Mouse (Mus musculus) E14TG2a.4 (cell line): ENCODE data around the gene Cdh12.

Source experiments
- H3K27me3 ChIP-seq: 2 replicates; pipeline ENCODE4 v1.6.1; 2014; ENCODE audit warnings: low read length, control low read depth; ENCODE audit not compliant: insufficient read depth
- H3K36me3 ChIP-seq: 2 replicates; pipeline ENCODE4 v1.6.1; 2014; ENCODE audit warnings: low read length, control low read depth; ENCODE audit not compliant: insufficient read depth
- H3K4me1 ChIP-seq: replicated peaks from 2 replicates; pipeline ENCODE4 v1.6.1; 2014; ENCODE audit warnings: low read depth, low read length, control low read depth
- H3K4me3 ChIP-seq: replicated peaks from 2 replicates; pipeline ENCODE4 v1.5.1; 2014; ENCODE audit warnings: mild to moderate bottlenecking, low read length
- H3K9me3 ChIP-seq: 2 replicates; pipeline ENCODE4 v1.6.1; 2014; ENCODE audit warnings: low read length, control low read depth
- CTCF ChIP-seq: conservative IDR thresholded peaks from 2 replicates; pipeline ENCODE4 v1.5.1; 2014; ENCODE audit warnings: low read length
- NANOG ChIP-seq: IDR thresholded peaks from 2 replicates; pipeline ENCODE4 v1.6.1; 2014; ENCODE audit warnings: borderline replicate concordance, low read length, mixed read lengths
- POU5F1 ChIP-seq: IDR thresholded peaks from 2 replicates; pipeline ENCODE4 v1.6.1; 2014; ENCODE audit warnings: low read length, borderline replicate concordance

The Cdh12 gene

GRCm38 (mm10) chr15:20448861-20449663, at the start of gene Cdh12:
Cdh12 (plus strand) TSS chr15:20449265.
- Histone ChIP-seq H3K4me1 (no peaks in the 10 kb centered on the region), H3K36me3 (no peaks in the 10 kb centered on the region)
- no peak for TF ChIP-seq NANOG
- TF ChIP-seq POU5F1 = no peak
- no peak for TF ChIP-seq CTCF

GRCm38 (mm10) chr15:20403596-20403995, 45.5 kb upstream of the Cdh12 start:
- no peaks in the 10 kb centered on the region for H3K27me3 ChIP-seq
- TF ChIP-seq CTCF (peak; percentile 33), POU5F1 (no peak), NANOG (no peak)
- H3K36me3 ChIP-seq = no peaks in the 10 kb centered on the region
- no peaks in the 10 kb centered on the region for H3K4me1 ChIP-seq
- no peak overlapping the region for H3K4me3 ChIP-seq
- no peaks in the 10 kb centered on the region for H3K9me3 ChIP-seq

More at GRCm38 (mm10) chr15:20448861-20449663, at the start of gene Cdh12:
- H3K9me3 ChIP-seq = no peaks in the 10 kb centered on the region
- no peak within 1 kb of the TSS for H3K4me3 ChIP-seq
- no peaks in the 10 kb centered on the region for H3K27me3 ChIP-seq

- TF ChIP-seq POU5F1 = no peak
- Histone ChIP-seq H3K4me3 (no peak overlapping the region), H3K9me3 (no peaks in the 10 kb centered on the region), H3K36me3 (no peaks in the 10 kb centered on the region), H3K27me3 (no peaks in the 10 kb centered on the region), H3K4me1 (no peaks in the 10 kb centered on the region)
Measured at GRCm38 (mm10) chr15:20413397-20413796, 35.7 kb upstream of the Cdh12 start.

GRCm38 (mm10) chr15:20436356-20436755, 12.7 kb upstream of the Cdh12 start:
- no peaks in the 10 kb centered on the region for H3K9me3 ChIP-seq
- TF ChIP-seq NANOG (no peak), POU5F1 (no peak), CTCF (no peak)
- no peak overlapping the region for H3K4me3 ChIP-seq
- H3K4me1 ChIP-seq = no peaks in the 10 kb centered on the region
- no peaks in the 10 kb centered on the region for H3K27me3 ChIP-seq
- no peaks in the 10 kb centered on the region for H3K36me3 ChIP-seq

GRCm38 (mm10) chr15:20450558-20450957, 1.5 kb downstream of the Cdh12 start:
- H3K9me3 ChIP-seq = no peaks in the 10 kb centered on the region
- H3K27me3 ChIP-seq = no peaks in the 10 kb centered on the region
- no peaks in the 10 kb centered on the region for H3K36me3 ChIP-seq
- TF ChIP-seq NANOG = no peak
- TF ChIP-seq CTCF = no peak
- no peak for TF ChIP-seq POU5F1
- H3K4me3 ChIP-seq = no peak overlapping the region
- no peaks in the 10 kb centered on the region for H3K4me1 ChIP-seq

GRCm38 (mm10) chr15:20458508-20458907, 9.4 kb downstream of the Cdh12 start:
- H3K9me3 ChIP-seq = no peaks in the 10 kb centered on the region
- TF ChIP-seq NANOG (no peak), POU5F1 (no peak), CTCF (no peak)
- no peaks in the 10 kb centered on the region for H3K4me1 ChIP-seq
- H3K36me3 ChIP-seq = no peaks in the 10 kb centered on the region
- H3K4me3 ChIP-seq = no peak overlapping the region
- H3K27me3 ChIP-seq = no peaks in the 10 kb centered on the region

- no peaks in the 10 kb centered on the region for H3K4me1 ChIP-seq
- H3K36me3 ChIP-seq = no peaks in the 10 kb centered on the region
- TF ChIP-seq CTCF = no peak
- no peak for TF ChIP-seq POU5F1
- no peak for TF ChIP-seq NANOG
- no peaks in the 10 kb centered on the region for H3K9me3 ChIP-seq
- H3K27me3 ChIP-seq = no peaks in the 10 kb centered on the region
- H3K4me3 ChIP-seq = no peak overlapping the region
Measured at GRCm38 (mm10) chr15:20462500-20462899, 13.4 kb downstream of the Cdh12 start.

- no peaks in the 10 kb centered on the region for H3K36me3 ChIP-seq
- no peaks in the 10 kb centered on the region for H3K27me3 ChIP-seq
- H3K9me3 ChIP-seq = no peaks in the 10 kb centered on the region
- TF ChIP-seq CTCF (no peak), POU5F1 (no peak), NANOG (no peak)
- no peaks in the 10 kb centered on the region for H3K4me1 ChIP-seq
- H3K4me3 ChIP-seq = no peak overlapping the region
Measured at GRCm38 (mm10) chr15:20463601-20464000, 14.5 kb downstream of the Cdh12 start.

GRCm38 (mm10) chr15:20550979-20551378, 101.9 kb downstream of the Cdh12 start:
- Histone ChIP-seq H3K4me3 (no peak overlapping the region), H3K36me3 (no peaks in the 10 kb centered on the region), H3K27me3 (no peaks in the 10 kb centered on the region), H3K4me1 (no peaks in the 10 kb centered on the region), H3K9me3 (no peaks in the 10 kb centered on the region)
- no peak for TF ChIP-seq CTCF
- TF ChIP-seq NANOG = no peak
- TF ChIP-seq POU5F1 = no peak

- Histone ChIP-seq H3K4me3 (no peak overlapping the region), H3K4me1 (no peaks in the 10 kb centered on the region), H3K36me3 (no peaks in the 10 kb centered on the region), H3K27me3 (no peaks in the 10 kb centered on the region), H3K9me3 (no peaks in the 10 kb centered on the region)
- TF ChIP-seq POU5F1 (no peak), NANOG (no peak), CTCF (no peak)
Measured at GRCm38 (mm10) chr15:20571012-20571411, 121.9 kb downstream of the Cdh12 start.
